Mouse (Mus musculus) naive thymus-derived CD4-positive, alpha-beta T cell, adult 2 months (primary cell): ENCODE measurements around the gene Ppp1r3g.

Source experiments
- DNase-seq: peaks from one replicate; pipeline ENCODE4 v3.0.0-alpha.2; 2011; ENCODE audit warnings: low read depth

Ppp1r3g gene

GRCm38 (mm10) chr13:35995231-35995630 lies 36.6 kb downstream of the Ppp1r3g start:
- DNase-seq: no peak

- no peak for DNase-seq
Observed at GRCm38 (mm10) chr13:35995696-35996426, 37.2 kb downstream of the Ppp1r3g start.

GRCm38 (mm10) chr13:35997606-35998005 lies 39.0 kb downstream of the Ppp1r3g start:
- DNase-seq: no peak

GRCm38 (mm10) chr13:36000798-36001197 lies 42.2 kb downstream of the Ppp1r3g start:
- DNase-seq: no peak

GRCm38 (mm10) chr13:36009981-36010380 lies 51.3 kb downstream of the Ppp1r3g start:
- DNase-seq: no peak

- no peak for DNase-seq
Observed at GRCm38 (mm10) chr13:36015636-36016035, 57.0 kb downstream of the Ppp1r3g start.

GRCm38 (mm10) chr13:36018017-36018416 lies 59.4 kb downstream of the Ppp1r3g start:
- DNase-seq: no peak

GRCm38 (mm10) chr13:36019309-36020274 lies 61.0 kb downstream of the Ppp1r3g start:
- peak; percentile 79 for DNase-seq
